Mouse (Mus musculus) lung, embryonic 15.5 days (tissue): ENCODE data around the gene Fbxo7. TPM values are rescaled to one million over a fixed set of nuclear protein-coding genes. Genes with fewer than 3 reads are reported as not detected.

ENCODE experiments used
- ATAC-seq: fragments of 200-750 bp; cut with Nextera tagmentation; 2 replicates; pipeline ENCODE4 v1.8.0; 2017; ENCODE audit warnings: moderate number of reproducible peaks, borderline replicate concordance; ENCODE audit not compliant: low FRiP score, low TSS enrichment; ENCODE audit errors: extremely low read depth
- H3K27ac ChIP-seq: fragments of 300-500 bp; sonication (generic); 2 replicates; pipeline ENCODE4 v1.5.1; 2015; ENCODE audit warnings: moderate library complexity, mild to moderate bottlenecking, inconsistent platforms
- H3K27me3 ChIP-seq: fragments of 300-500 bp; sonication (generic); 2 replicates; pipeline ENCODE4 v1.6.1; 2015; ENCODE audit warnings: inconsistent platforms
- H3K36me3 ChIP-seq: fragments of 300-500 bp; sonication (generic); 2 replicates; pipeline ENCODE4 v1.6.1; 2015; ENCODE audit warnings: inconsistent platforms
- H3K4me1 ChIP-seq: fragments of 300-500 bp; sonication (generic); 2 replicates; pipeline ENCODE4 v1.6.1; 2015; ENCODE audit warnings: inconsistent platforms
- H3K4me2 ChIP-seq: fragments of 300-500 bp; sonication (generic); 2 replicates; pipeline ENCODE4 v1.6.1; 2015; ENCODE audit warnings: inconsistent platforms, mild to moderate bottlenecking, moderate library complexity
- H3K4me3 ChIP-seq: fragments of 300-500 bp; sonication (generic); 2 replicates; pipeline ENCODE4 v1.5.1; 2015; ENCODE audit warnings: mild to moderate bottlenecking, inconsistent platforms
- H3K9ac ChIP-seq: fragments of 300-500 bp; sonication (generic); 2 replicates; pipeline ENCODE4 v1.6.1; 2015; ENCODE audit warnings: inconsistent platforms
- H3K9me3 ChIP-seq: fragments of 300-500 bp; sonication (generic); 2 replicates; pipeline ENCODE4 v1.6.1; 2016; ENCODE audit warnings: inconsistent platforms
- WGBS: fragments of 180-500 bp; shearing (Covaris S2); methylation state at CpG from one replicate; pipeline ENCODE4 v1.1.7; 2015; 5-methylcytosine and 5-hydroxymethylcytosine counted together
- polyA plus RNA-seq: library from polyadenylated mRNA; unstranded; fragments of >200 nt; fragmentation: Nextera tagmentation; extraction: Ambion mirVana; gene quantifications from 2 replicates; pipeline ENCODE4 v1.2.1, GENCODE M21; 2015

The Fbxo7 gene
- polyA plus RNA-seq, 1 experiment from 2014 or later, result 22.9 TPM

- no peak for ATAC-seq
- no peak overlapping the region for H3K9ac ChIP-seq
- WGBS, result 70% methylated on average over 5 of the region's 5 CpGs
Measured at GRCm38 (mm10) chr10:86066651-86067050, 44.9 kb downstream of the Fbxo7 start.

GRCm38 (mm10) chr10:86067911-86068310 lies 46.1 kb downstream of the Fbxo7 start:
- Histone ChIP-seq H3K9me3 (no peaks in the 10 kb centered on the region), H3K4me1 (peaks cover 9% of the 10 kb centered on the region), H3K9ac (no peak overlapping the region), H3K27ac (no peak overlapping the region), H3K36me3 (no peaks in the 10 kb centered on the region), H3K27me3 (no peaks in the 10 kb centered on the region), H3K4me2 (no peak overlapping the region), H3K4me3 (no peak overlapping the region)
- 60% methylated on average over 10 of the region's 10 CpGs for WGBS
- ATAC-seq, result no peak

More at GRCm38 (mm10) chr10:86066651-86067050, 44.9 kb downstream of the Fbxo7 start:
- Histone ChIP-seq H3K4me3 (no peak overlapping the region), H3K9me3 (no peaks in the 10 kb centered on the region), H3K4me2 (no peak overlapping the region), H3K27ac (no peak overlapping the region), H3K36me3 (no peaks in the 10 kb centered on the region), H3K4me1 (peaks cover 9% of the 10 kb centered on the region), H3K27me3 (no peaks in the 10 kb centered on the region)

- no peaks in the 10 kb centered on the region for H3K9me3 ChIP-seq
- ATAC-seq, result no peak
- no peak overlapping the region for H3K27ac ChIP-seq
- 35% methylated on average over 3 of the region's 3 CpGs for WGBS
- no peak overlapping the region for H3K4me2 ChIP-seq
- no peaks in the 10 kb centered on the region for H3K36me3 ChIP-seq
- H3K4me3 ChIP-seq, result no peak overlapping the region
- H3K4me1 ChIP-seq, result peaks cover 9% of the 10 kb centered on the region
- no peaks in the 10 kb centered on the region for H3K27me3 ChIP-seq
- no peak overlapping the region for H3K9ac ChIP-seq
Measured at GRCm38 (mm10) chr10:86069341-86069740, 47.6 kb downstream of the Fbxo7 start.

DNA sequence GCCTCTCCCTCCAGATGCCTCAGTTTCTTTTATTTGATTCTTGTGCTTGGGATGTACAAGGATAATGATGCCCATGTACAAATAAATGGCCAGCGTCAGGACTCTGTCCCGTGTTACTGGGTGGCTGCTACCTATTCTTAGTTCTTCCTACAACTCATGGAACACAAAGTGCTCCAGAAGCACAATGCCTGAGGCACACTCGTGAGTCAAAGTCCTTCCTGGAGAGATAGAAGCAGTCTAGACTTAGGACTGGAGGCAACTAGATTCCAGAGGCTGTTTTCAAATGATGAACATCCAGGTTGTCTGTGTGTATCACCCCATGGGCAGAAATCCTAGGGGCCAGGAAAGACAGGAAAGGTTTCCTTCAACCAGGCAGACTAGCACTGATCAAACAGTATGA lies 49.0 kb downstream of the Fbxo7 start:
- H3K4me1 ChIP-seq, result no peaks in the 10 kb centered on the region
- H3K9me3 ChIP-seq, result no peaks in the 10 kb centered on the region
- no peak overlapping the region for H3K27ac ChIP-seq
- H3K36me3 ChIP-seq, result no peaks in the 10 kb centered on the region
- 79% methylated on average over 3 of the region's 3 CpGs for WGBS
- no peak for ATAC-seq
- no peaks in the 10 kb centered on the region for H3K27me3 ChIP-seq
- no peak overlapping the region for H3K4me3 ChIP-seq
- H3K4me2 ChIP-seq, result no peak overlapping the region
- no peak overlapping the region for H3K9ac ChIP-seq

- Histone ChIP-seq H3K36me3 (no peaks in the 10 kb centered on the region), H3K9me3 (no peaks in the 10 kb centered on the region), H3K9ac (no peak overlapping the region), H3K4me2 (no peak overlapping the region), H3K4me3 (no peak overlapping the region), H3K27me3 (no peaks in the 10 kb centered on the region), H3K27ac (no peak overlapping the region), H3K4me1 (no peaks in the 10 kb centered on the region)
- WGBS, result 72% methylated on average over 4 of the region's 4 CpGs
- ATAC-seq, result no peak
Measured at GRCm38 (mm10) chr10:86074134-86074533, 52.4 kb downstream of the Fbxo7 start.

DNA sequence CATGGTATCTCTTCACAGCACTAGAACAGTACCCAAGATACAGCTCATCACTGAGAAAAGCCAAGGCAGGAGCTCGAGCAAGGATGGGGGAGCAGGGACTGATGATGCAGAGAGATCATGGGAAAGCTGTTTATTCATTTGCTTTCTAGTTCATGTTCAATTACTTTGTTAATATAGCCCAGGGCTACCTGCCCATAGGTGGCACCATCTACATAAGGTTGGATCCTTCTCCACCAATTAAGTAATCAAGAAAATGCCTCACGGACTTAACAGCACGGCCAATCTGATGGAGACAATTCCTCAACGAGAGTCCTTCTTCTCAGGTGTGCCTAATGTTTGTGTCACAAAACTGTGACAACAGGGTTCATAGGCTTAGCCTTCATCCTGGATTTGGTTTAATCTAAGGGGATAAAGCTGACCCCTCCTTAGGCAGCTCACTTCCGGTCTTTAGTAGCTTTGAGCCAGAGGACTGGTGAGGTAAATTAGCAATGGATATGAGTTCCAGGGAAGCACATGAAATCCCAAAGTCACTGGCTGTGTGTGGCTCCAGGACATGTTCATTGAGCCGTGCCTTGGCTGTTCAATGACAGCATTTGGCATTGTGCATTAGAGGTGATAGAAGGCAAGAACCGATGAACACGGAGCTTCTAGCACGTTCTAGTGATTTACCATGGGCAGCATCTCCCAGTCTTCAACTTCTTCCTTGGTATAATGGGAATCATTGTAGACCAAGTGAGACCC lies 53.4 kb downstream of the Fbxo7 start:
- Histone ChIP-seq H3K4me1 (no peaks in the 10 kb centered on the region), H3K27me3 (no peaks in the 10 kb centered on the region), H3K4me2 (no peak overlapping the region), H3K4me3 (no peak overlapping the region), H3K27ac (no peak overlapping the region), H3K9me3 (no peaks in the 10 kb centered on the region), H3K9ac (no peak overlapping the region), H3K36me3 (no peaks in the 10 kb centered on the region)
- no peak for ATAC-seq
- WGBS, result 78% methylated on average over 9 of the region's 9 CpGs

DNA sequence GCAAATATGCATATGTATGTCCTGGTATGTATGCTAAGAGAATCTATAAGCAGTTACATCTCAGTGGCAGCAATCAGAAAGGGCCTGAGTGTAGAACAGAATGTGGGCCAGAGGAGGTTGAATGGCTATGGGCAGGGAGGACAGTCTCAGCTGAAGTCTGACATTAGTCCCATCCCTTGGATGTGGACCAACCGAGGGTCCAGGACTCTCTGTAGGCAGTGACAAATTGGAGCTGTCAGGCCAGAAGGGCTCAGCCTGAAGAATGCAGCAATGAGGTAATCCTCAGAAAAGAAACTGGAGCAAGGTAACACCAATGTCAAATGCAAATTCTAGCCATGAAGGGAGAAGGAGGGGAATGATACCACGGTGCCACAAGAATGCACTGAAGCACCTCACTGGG lies 55.5 kb downstream of the Fbxo7 start:
- Histone ChIP-seq H3K4me2 (no peak overlapping the region), H3K9ac (no peak overlapping the region), H3K27ac (no peak overlapping the region), H3K36me3 (no peaks in the 10 kb centered on the region), H3K4me1 (no peaks in the 10 kb centered on the region), H3K9me3 (no peaks in the 10 kb centered on the region), H3K4me3 (no peak overlapping the region), H3K27me3 (no peaks in the 10 kb centered on the region)
- no peak for ATAC-seq
- 67% methylated on average over 2 of the region's 2 CpGs for WGBS

GRCm38 (mm10) chr10:86078761-86079160 lies 57.0 kb downstream of the Fbxo7 start:
- Histone ChIP-seq H3K36me3 (no peaks in the 10 kb centered on the region), H3K9ac (no peak overlapping the region), H3K27me3 (no peaks in the 10 kb centered on the region), H3K27ac (no peak overlapping the region), H3K9me3 (no peaks in the 10 kb centered on the region), H3K4me1 (no peaks in the 10 kb centered on the region), H3K4me3 (no peak overlapping the region), H3K4me2 (no peak overlapping the region)
- no peak for ATAC-seq
- 92% methylated on average over 2 of the region's 2 CpGs for WGBS

GRCm38 (mm10) chr10:86079921-86080320 lies 58.1 kb downstream of the Fbxo7 start:
- 80% methylated on average over 9 of the region's 9 CpGs for WGBS
- Histone ChIP-seq H3K9ac (no peak overlapping the region), H3K36me3 (no peaks in the 10 kb centered on the region), H3K4me3 (no peak overlapping the region), H3K4me1 (no peaks in the 10 kb centered on the region), H3K9me3 (no peaks in the 10 kb centered on the region), H3K4me2 (no peak overlapping the region), H3K27me3 (no peaks in the 10 kb centered on the region), H3K27ac (no peak overlapping the region)
- ATAC-seq, result no peak

- Histone ChIP-seq H3K4me3 (no peak overlapping the region), H3K4me1 (no peaks in the 10 kb centered on the region), H3K27me3 (no peaks in the 10 kb centered on the region), H3K36me3 (no peaks in the 10 kb centered on the region), H3K4me2 (no peak overlapping the region), H3K27ac (no peak overlapping the region), H3K9ac (no peak overlapping the region), H3K9me3 (no peaks in the 10 kb centered on the region)
- 47% methylated on average over 10 of the region's 10 CpGs for WGBS
- no peak for ATAC-seq
Measured at GRCm38 (mm10) chr10:86091919-86092318, 70.1 kb downstream of the Fbxo7 start.

DNA sequence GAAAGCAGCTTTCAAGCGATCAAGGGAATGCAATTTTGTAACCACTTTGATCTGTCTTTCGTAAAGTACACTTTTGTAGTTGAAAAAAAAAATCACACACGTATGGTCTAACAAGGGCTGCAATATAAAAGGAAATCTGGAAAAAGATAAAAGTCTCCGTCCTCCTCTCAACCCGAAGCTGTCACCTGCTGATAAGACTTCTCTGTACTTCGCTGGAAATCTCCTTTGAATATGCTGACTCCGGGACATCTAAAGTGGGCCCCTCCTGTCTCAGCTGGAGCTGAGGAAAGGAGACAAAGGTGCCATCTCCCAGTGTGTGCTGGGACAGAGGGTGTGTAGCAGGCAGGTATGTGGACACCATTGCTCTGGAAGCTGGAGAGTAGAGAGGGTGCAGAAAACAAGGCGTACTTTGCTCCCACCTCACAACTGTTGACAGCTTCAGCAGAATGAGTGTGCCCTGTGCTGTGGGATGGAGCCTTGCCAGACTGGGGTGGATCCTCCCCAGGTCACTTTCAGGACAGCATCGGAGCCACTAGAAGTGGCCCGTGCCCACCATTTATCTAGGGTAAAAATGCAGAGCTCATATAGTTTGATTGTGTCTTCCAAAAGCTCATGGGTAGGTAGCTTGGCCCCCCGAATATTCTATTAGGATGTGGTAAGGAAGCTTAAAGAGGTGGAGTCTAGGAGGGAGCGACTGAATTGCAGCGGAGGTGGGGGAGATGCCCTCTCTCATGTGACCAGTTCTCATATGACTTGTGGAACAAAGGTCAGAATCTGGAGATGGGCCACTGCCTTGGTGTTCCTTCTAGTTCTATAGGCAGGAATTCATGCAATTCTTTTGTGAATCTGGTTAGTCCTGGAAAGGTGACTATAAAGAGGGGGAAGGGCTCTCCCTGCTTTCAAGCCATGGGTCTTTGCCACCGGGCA lies 71.6 kb downstream of the Fbxo7 start:
- Histone ChIP-seq H3K27ac (no peak overlapping the region), H3K36me3 (no peaks in the 10 kb centered on the region), H3K9ac (no peak overlapping the region), H3K4me2 (no peak overlapping the region), H3K4me1 (no peaks in the 10 kb centered on the region), H3K4me3 (no peak overlapping the region), H3K27me3 (no peaks in the 10 kb centered on the region), H3K9me3 (no peaks in the 10 kb centered on the region)
- WGBS, result 56% methylated on average over 14 of the region's 14 CpGs
- ATAC-seq, result no peak

GRCm38 (mm10) chr10:86098363-86098762 lies 76.6 kb downstream of the Fbxo7 start:
- Histone ChIP-seq H3K4me3 (no peak overlapping the region), H3K27ac (no peak overlapping the region), H3K4me1 (no peaks in the 10 kb centered on the region), H3K36me3 (no peaks in the 10 kb centered on the region), H3K9ac (no peak overlapping the region), H3K27me3 (no peaks in the 10 kb centered on the region), H3K4me2 (no peak overlapping the region), H3K9me3 (no peaks in the 10 kb centered on the region)
- ATAC-seq, result no peak
- WGBS, result 69% methylated on average over 6 of the region's 6 CpGs
